ENCODE assay signal across 11 mouse cellular contexts in genomic region chr2:50196681-50197080, GRCm38 (mm10).
DNase-seq lines count a peak whose midpoint lies in the region; ATAC-seq lines count a peak whose summit lies in the region.
"Had no signal": no experiment of that assay in that cellular context is flagged by ENCODE, and none has a peak within 500 bp of the region (broad histone marks: within the 10 kb centered on the region; RNA-seq: fewer than 3 reads in every experiment).

No protein-coding gene starts in this region.

- no peak overlapping the region for H3K9ac ChIP-seq in kidney, embryonic 16.5 days (replicated peaks; ENCODE audit: low read length)
- H3K9ac ChIP-seq in forebrain, embryonic 16.5 days (replicated peaks; ENCODE audit: low read depth, low read length) = no peak overlapping the region
- H3K9ac ChIP-seq: hindbrain, embryonic 13.5 days had no signal

- no peaks in the 10 kb centered on the region for H3K9me3 ChIP-seq in kidney, embryonic 16.5 days (ENCODE audit: low read length)
- H3K9me3 ChIP-seq in forebrain, embryonic 16.5 days (ENCODE audit: control insufficient read depth, low read length) = no peaks in the 10 kb centered on the region
- H3K9me3 ChIP-seq: hindbrain, embryonic 13.5 days had no signal

- H3K4me3 ChIP-seq in kidney, embryonic 16.5 days (ENCODE audit: low read length) = no peak overlapping the region
- H3K4me3 ChIP-seq in forebrain, embryonic 16.5 days (replicated peaks; ENCODE audit: low read length) = no peak overlapping the region
- H3K4me3 ChIP-seq: hindbrain, embryonic 13.5 days; left cerebral cortex, adult 2 months had no signal

- no peak for ATAC-seq in kidney, embryonic 16.5 days (ENCODE audit: low FRiP score, low TSS enrichment)
- peak; percentile 62 for ATAC-seq in forebrain, embryonic 16.5 days

- H3K36me3 ChIP-seq in kidney, embryonic 16.5 days (ENCODE audit: insufficient read depth, low read length) = no peaks in the 10 kb centered on the region
- H3K36me3 ChIP-seq in forebrain, embryonic 16.5 days (ENCODE audit: control insufficient read depth, insufficient read depth) = no peaks in the 10 kb centered on the region
- H3K36me3 ChIP-seq: hindbrain, embryonic 13.5 days had no signal

- intact Hi-C loops in left cerebral cortex, postnatal 36 days (cut with DNase I) = no loop called here

- H3K27me3 ChIP-seq in kidney, embryonic 16.5 days (ENCODE audit: insufficient read depth, low read length) = no peaks in the 10 kb centered on the region
- H3K27me3 ChIP-seq in forebrain, embryonic 16.5 days (replicated peaks; ENCODE audit: control insufficient read depth, insufficient read depth, low read length) = no peaks in the 10 kb centered on the region
- H3K27me3 ChIP-seq: hindbrain, embryonic 13.5 days had no signal

- H3K4me2 ChIP-seq in kidney, embryonic 16.5 days (replicated peaks; ENCODE audit: low read depth, low read length) = no peak overlapping the region
- H3K4me2 ChIP-seq in forebrain, embryonic 16.5 days (ENCODE audit: low read length) = no peak overlapping the region
- H3K4me2 ChIP-seq: hindbrain, embryonic 13.5 days had no signal

- H3K4me1 ChIP-seq in kidney, embryonic 16.5 days (ENCODE audit: insufficient read depth, low read length) = no peaks in the 10 kb centered on the region
- 0 out of 2 replicates have a peak, but pooled peaks cover 4% of the 10 kb centered on the region for H3K4me1 ChIP-seq in forebrain, embryonic 16.5 days (replicated peaks; ENCODE audit: control insufficient read depth, insufficient read depth, low read length)
- H3K4me1 ChIP-seq: hindbrain, embryonic 13.5 days had no signal

- 71% methylated on average over 1 of the region's 1 CpGs for WGBS in kidney, embryonic 16.5 days
- 50% methylated on average over 1 of the region's 1 CpGs for WGBS in forebrain, embryonic 16.5 days

- no peak overlapping the region for H3K27ac ChIP-seq in kidney, embryonic 16.5 days (ENCODE audit: low read length)
- H3K27ac ChIP-seq in forebrain, embryonic 16.5 days (ENCODE audit: low read length) = no peak overlapping the region
- H3K27ac ChIP-seq: hindbrain, embryonic 13.5 days; left cerebral cortex, adult 2 months had no signal

- DNase-seq in adrenal gland, postnatal 14 days = peak; percentile 16
- no peak for DNase-seq in adrenal gland, postnatal 25 days
- DNase-seq in kidney, postnatal 36 days = peak; percentile 17 to 20
- peak; percentile 21 to 23 for DNase-seq in left cerebral cortex, postnatal 36 days (ENCODE audit: low spot score in 2 of 2)
- no peak for DNase-seq in spleen, postnatal 36 days (ENCODE audit: low spot score in 2 of 2)
- no peak for DNase-seq in thymus, postnatal 4 days
- DNase-seq: thymus, postnatal 36 days had no signal

Comparison
In these comparisons a context has a peak if more than half of its experiments do, and no peak if none do; other contexts are left out.
1. DNase-seq: peak in adrenal gland, postnatal 14 days (single experiment), kidney, postnatal 36 days (2 of 2) and left cerebral cortex, postnatal 36 days (2 of 2); none in adrenal gland, postnatal 25 days (single experiment), spleen, postnatal 36 days (0 of 2) and thymus, postnatal 4 days (single experiment).